Mouse (Mus musculus): ENCODE measurements around the gene Bscl2.

GRCm38 (mm10) chr19:8821146-8821545 is 16.1 kb upstream of the Bscl2 start:
- TF ChIP-seq GATA1 (IDR thresholded peaks at IDR 0.05; ENCODE audit: low read length) (no peak), TAL1 (IDR thresholded peaks at IDR 0.05; ENCODE audit: low read length) (no peak)

Data from erythroblast, embryonic 14.5 days (primary cell).